8 mouse cellular contexts compared by ENCODE assay signal in genomic region chr12:80116206-80117112, GRCm38 (mm10). TPM values are rescaled to one million over a fixed set of nuclear protein-coding genes. Genes with fewer than 3 reads are reported as not detected.
A peak's percentile ranks its signal among the peaks of the same experiment; 100 is the strongest.
DNase-seq lines count a peak whose midpoint lies in the region; ATAC-seq lines count a peak whose summit lies in the region.

No protein-coding gene starts in this region.

- no peaks in the 10 kb centered on the region for H3K27me3 ChIP-seq in kidney, embryonic 16.5 days (ENCODE audit: insufficient read depth, low read length)
- no peaks in the 10 kb centered on the region for H3K27me3 ChIP-seq in heart, embryonic 14.5 days (ENCODE audit: control insufficient read depth, insufficient read depth, low read length)

- peak overlapping the region; percentile 100 for H3K27ac ChIP-seq in kidney, embryonic 16.5 days (ENCODE audit: low read length)
- H3K27ac ChIP-seq in heart, embryonic 14.5 days (replicated peaks in 1 of 2; ENCODE audit: control insufficient read depth in 1 of 2, insufficient read depth in 1 of 2, low read depth in 2 of 2, low read length in 2 of 2) = peak overlapping the region; percentile 99 to 100

- peaks cover 35% of the 10 kb centered on the region for H3K4me1 ChIP-seq in kidney, embryonic 16.5 days (ENCODE audit: insufficient read depth, low read length)
- H3K4me1 ChIP-seq in heart, embryonic 14.5 days (ENCODE audit: control insufficient read depth in 2 of 2, insufficient read depth in 2 of 2, low read length in 2 of 2) = peaks cover 12 to 14% of the 10 kb centered on the region in 2 experiments

- peaks cover 5% of the 10 kb centered on the region for H3K9me3 ChIP-seq in kidney, embryonic 16.5 days (ENCODE audit: low read length)
- H3K9me3 ChIP-seq in heart, embryonic 14.5 days (ENCODE audit: control insufficient read depth, low read length) = no peaks in the 10 kb centered on the region

- peak overlapping the region; percentile 94 for H3K4me3 ChIP-seq in kidney, embryonic 16.5 days (ENCODE audit: low read length)
- peak overlapping the region; percentile 77 to 91 for H3K4me3 ChIP-seq in heart, embryonic 14.5 days (ENCODE audit: control insufficient read depth in 1 of 2, insufficient read depth in 1 of 2, low read depth in 1 of 2, low read length in 2 of 2)

- peak overlapping the region; percentile 92 for H3K9ac ChIP-seq in kidney, embryonic 16.5 days (replicated peaks; ENCODE audit: low read length)
- H3K9ac ChIP-seq in heart, embryonic 14.5 days (ENCODE audit: low read length) = peak overlapping the region; percentile 99

- no peak for ATAC-seq in kidney, embryonic 16.5 days (ENCODE audit: low FRiP score, low TSS enrichment)
- ATAC-seq in heart, embryonic 14.5 days (ENCODE audit: insufficient number of reproducible peaks, insufficient read depth, low FRiP score, low read depth) = no peak
- no peak for ATAC-seq in cerebellum, adult (ENCODE audit: insufficient number of reproducible peaks, low FRiP score, low TSS enrichment)

- peaks cover 16% of the 10 kb centered on the region for H3K36me3 ChIP-seq in kidney, embryonic 16.5 days (ENCODE audit: insufficient read depth, low read length)
- peaks cover 11% of the 10 kb centered on the region; the same call in 1 of the 2 replicates for H3K36me3 ChIP-seq in heart, embryonic 14.5 days (ENCODE audit: control insufficient read depth, insufficient read depth, low read length)

- H3K4me2 ChIP-seq in kidney, embryonic 16.5 days (replicated peaks; ENCODE audit: low read depth, low read length) = peak overlapping the region; percentile 90
- H3K4me2 ChIP-seq in heart, embryonic 14.5 days (ENCODE audit: low read length) = peak overlapping the region; percentile 90

- 43% methylated on average over 18 of the region's 18 CpGs for WGBS in kidney, embryonic 16.5 days
- 49% methylated on average over 18 of the region's 18 CpGs for WGBS in heart, embryonic 14.5 days

- no peak for DNase-seq in kidney, postnatal 36 days
- peak; percentile 89 for DNase-seq in WW6 (ENCODE audit: low read depth, low spot score)
- DNase-seq in lung, postnatal 10 days = peak; percentile 19
- DNase-seq in cerebellum, adult 9-11 months = no peak
- DNase-seq in spleen, adult 12 weeks (ENCODE audit: low spot score) = no peak

RNA-seq across cellular contexts. Expression of gene Zfp36l1, which starts 3.6 kb away (rescaled TPM):
- polyA plus RNA-seq in kidney, embryonic 16.5 days (2015; fragmentation: Nextera tagmentation; extraction: Ambion mirVana) = 130 and 153 TPM in 2 replicates
- 103 and 125 TPM in 2 replicates for polyA plus RNA-seq in heart, embryonic 14.5 days (2014; fragmentation: Nextera tagmentation; extraction: Ambion mirVana)

Comparison
In these comparisons a context has a peak if more than half of its experiments do, and no peak if none do; other contexts are left out.
1. DNase-seq: peak in WW6 (single experiment) and lung, postnatal 10 days (single experiment); none in kidney, postnatal 36 days (0 of 2), cerebellum, adult 9-11 months (single experiment) and spleen, adult 12 weeks (single experiment).